Mouse (Mus musculus) midbrain, embryonic 13.5 days (tissue): ENCODE data around the gene Cpn2. TPM values are rescaled to one million over a fixed set of nuclear protein-coding genes. Genes with fewer than 3 reads are reported as not detected.

Experiments
- ATAC-seq: fragments of 200-750 bp; cut with Nextera tagmentation; 2 replicates; pipeline ENCODE4 v1.8.0; 2017; ENCODE audit warnings: mild to moderate bottlenecking, moderate TSS enrichment, moderate library complexity
- H3K27ac ChIP-seq: fragments of 300-500 bp; sonication (generic); 2 replicates; pipeline ENCODE4 v1.5.1; 2015; ENCODE audit warnings: inconsistent platforms, mild to moderate bottlenecking, moderate library complexity
- H3K27me3 ChIP-seq: fragments of 300-500 bp; sonication (generic); 2 replicates; pipeline ENCODE4 v1.6.1; 2015; ENCODE audit warnings: mild to moderate bottlenecking, inconsistent platforms
- H3K36me3 ChIP-seq: fragments of 300-500 bp; sonication (generic); 2 replicates; pipeline ENCODE4 v1.6.1; 2015; ENCODE audit warnings: mild to moderate bottlenecking, inconsistent platforms
- H3K4me1 ChIP-seq: fragments of 300-500 bp; sonication (generic); replicated peaks from 2 replicates; pipeline ENCODE4 v1.6.1; 2015; ENCODE audit warnings: inconsistent platforms
- H3K4me2 ChIP-seq: fragments of 300-500 bp; sonication (generic); replicated peaks from 2 replicates; pipeline ENCODE4 v1.6.1; 2015; ENCODE audit warnings: moderate library complexity, mild to moderate bottlenecking, inconsistent platforms
- H3K4me3 ChIP-seq: fragments of 300-500 bp; sonication (generic); replicated peaks from 2 replicates; pipeline ENCODE4 v1.5.1; 2015; ENCODE audit warnings: mild to moderate bottlenecking, inconsistent platforms
- H3K9ac ChIP-seq: fragments of 300-500 bp; sonication (generic); replicated peaks from 2 replicates; pipeline ENCODE4 v1.6.1; 2015; ENCODE audit warnings: mild to moderate bottlenecking, inconsistent platforms
- H3K9me3 ChIP-seq: fragments of 300-500 bp; sonication (generic); 2 replicates; pipeline ENCODE4 v1.6.1; 2016; ENCODE audit warnings: mild to moderate bottlenecking, inconsistent platforms
- WGBS: fragments of 180-500 bp; shearing (Covaris S2); methylation state at CpG from one replicate; pipeline ENCODE4 v1.1.7; 2015; 5-methylcytosine and 5-hydroxymethylcytosine counted together
- polyA plus RNA-seq: library from polyadenylated mRNA; unstranded; fragments of >200 nt; fragmentation: Nextera tagmentation; extraction: Ambion mirVana; gene quantifications from 2 replicates; pipeline ENCODE4 v1.2.1, GENCODE M21; 2015

The Cpn2 gene
- polyA plus RNA-seq, 1 experiment from 2014 or later = not detected

DNA sequence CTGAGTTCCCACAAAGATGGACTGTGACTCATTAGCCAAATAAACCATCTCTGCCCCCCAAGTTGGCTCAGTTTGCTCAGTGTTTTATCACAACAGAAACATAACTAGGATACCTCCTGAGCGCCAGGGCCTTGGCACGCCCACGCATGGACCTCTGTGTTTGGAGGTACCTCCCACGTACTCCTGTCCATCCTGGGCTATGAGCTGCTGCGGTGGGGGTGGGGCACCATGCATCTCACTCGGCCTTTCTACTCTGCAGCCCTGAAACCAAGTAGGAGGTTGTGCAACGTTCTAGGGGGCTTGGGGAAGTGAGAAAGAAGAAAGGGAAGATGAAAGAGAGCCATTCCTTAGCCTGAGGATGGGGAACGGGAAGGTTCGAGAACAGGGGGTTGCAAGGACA, 9.6 kb downstream of the Cpn2 start:
- H3K4me2 ChIP-seq = no peak overlapping the region
- ATAC-seq = no peak
- H3K9ac ChIP-seq = no peak overlapping the region
- H3K9me3 ChIP-seq = no peaks in the 10 kb centered on the region
- 80% methylated on average over 9 of the region's 9 CpGs for WGBS
- H3K27me3 ChIP-seq = peaks cover 10% of the 10 kb centered on the region; the same call in 1 of the 2 replicates
- no peak overlapping the region for H3K27ac ChIP-seq
- no peaks in the 10 kb centered on the region for H3K36me3 ChIP-seq
- no peak overlapping the region for H3K4me3 ChIP-seq
- no peaks in the 10 kb centered on the region for H3K4me1 ChIP-seq

DNA sequence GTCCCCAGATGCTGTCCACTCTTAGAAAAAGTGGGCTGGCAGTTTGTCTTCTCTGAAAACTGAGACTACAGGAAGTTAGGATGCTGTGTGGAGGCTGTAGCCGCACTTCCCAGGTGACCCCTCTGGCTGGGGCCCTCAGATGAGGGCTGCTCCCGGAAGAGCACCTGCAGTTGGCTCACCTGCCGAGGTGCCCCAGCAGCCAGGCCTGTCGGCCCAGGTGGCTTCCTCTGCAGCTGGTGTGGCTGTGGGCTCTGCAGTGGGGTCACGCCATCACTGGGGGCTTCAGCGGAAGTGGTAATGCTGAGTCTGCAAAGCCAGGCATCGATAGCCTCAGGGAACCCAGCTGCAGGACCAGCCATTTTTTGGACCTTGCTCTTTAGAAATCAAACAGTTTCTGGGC, 12.2 kb downstream of the Cpn2 start:
- no peaks in the 10 kb centered on the region for H3K9me3 ChIP-seq
- peaks cover 6% of the 10 kb centered on the region; the same call in 1 of the 2 replicates for H3K4me1 ChIP-seq
- ATAC-seq = no peak
- peaks cover 26% of the 10 kb centered on the region for H3K27me3 ChIP-seq
- no peak overlapping the region for H3K27ac ChIP-seq
- 75% methylated on average over 7 of the region's 7 CpGs for WGBS
- no peak overlapping the region for H3K9ac ChIP-seq
- H3K4me2 ChIP-seq = no peak overlapping the region
- H3K4me3 ChIP-seq = no peak overlapping the region
- H3K36me3 ChIP-seq = no peaks in the 10 kb centered on the region

DNA sequence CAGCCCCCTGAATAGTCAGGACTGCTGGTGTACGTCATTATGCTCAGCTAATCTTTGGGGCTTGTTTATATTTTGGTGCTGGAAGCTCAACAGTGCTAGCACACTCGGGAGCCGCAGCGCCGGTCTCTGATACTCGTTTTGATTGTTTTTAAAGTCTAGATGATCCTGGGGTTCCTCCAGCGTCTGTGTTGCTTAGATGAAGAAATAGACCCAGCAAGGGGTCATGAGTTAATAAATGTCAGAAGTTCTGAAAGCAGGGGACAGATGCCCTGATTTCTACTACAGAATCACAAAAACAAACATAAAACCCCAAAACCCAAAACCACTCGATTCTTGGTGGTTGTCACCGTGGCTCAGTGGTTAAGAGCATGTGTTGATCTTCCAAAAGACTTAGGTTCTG, 13.4 kb downstream of the Cpn2 start:
- Histone ChIP-seq H3K36me3 (no peaks in the 10 kb centered on the region), H3K4me3 (no peak overlapping the region), H3K4me2 (no peak overlapping the region), H3K4me1 (peaks cover 6% of the 10 kb centered on the region; the same call in 1 of the 2 replicates), H3K9me3 (no peaks in the 10 kb centered on the region), H3K27ac (no peak overlapping the region), H3K27me3 (peaks cover 36% of the 10 kb centered on the region), H3K9ac (no peak overlapping the region)
- no peak for ATAC-seq
- WGBS = 86% methylated on average over 9 of the region's 9 CpGs

DNA sequence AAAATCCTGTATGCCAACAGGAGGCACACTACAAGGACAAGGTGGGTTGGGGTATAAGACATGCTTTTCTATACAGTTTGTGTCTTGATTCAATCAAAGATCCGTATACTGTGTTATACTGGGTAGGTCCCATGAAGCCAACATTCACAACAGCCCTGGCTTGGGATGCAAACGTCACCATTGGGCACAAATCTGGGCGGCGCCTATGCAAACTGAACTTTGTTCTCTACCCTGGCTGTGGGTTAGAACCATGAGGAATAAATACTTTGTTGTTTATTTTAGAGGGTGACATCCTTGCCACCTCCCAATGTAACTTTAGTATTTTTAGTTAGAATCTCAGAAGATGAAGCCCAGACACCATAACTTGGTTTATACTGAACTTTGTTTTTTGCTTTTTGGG, 13.9 kb downstream of the Cpn2 start:
- Histone ChIP-seq H3K27ac (no peak overlapping the region), H3K9ac (no peak overlapping the region), H3K27me3 (peaks cover 36% of the 10 kb centered on the region), H3K36me3 (no peaks in the 10 kb centered on the region), H3K4me1 (peaks cover 6% of the 10 kb centered on the region; the same call in 1 of the 2 replicates), H3K9me3 (no peaks in the 10 kb centered on the region), H3K4me3 (no peak overlapping the region), H3K4me2 (no peak overlapping the region)
- ATAC-seq = no peak
- 84% methylated on average over 4 of the region's 4 CpGs for WGBS

DNA sequence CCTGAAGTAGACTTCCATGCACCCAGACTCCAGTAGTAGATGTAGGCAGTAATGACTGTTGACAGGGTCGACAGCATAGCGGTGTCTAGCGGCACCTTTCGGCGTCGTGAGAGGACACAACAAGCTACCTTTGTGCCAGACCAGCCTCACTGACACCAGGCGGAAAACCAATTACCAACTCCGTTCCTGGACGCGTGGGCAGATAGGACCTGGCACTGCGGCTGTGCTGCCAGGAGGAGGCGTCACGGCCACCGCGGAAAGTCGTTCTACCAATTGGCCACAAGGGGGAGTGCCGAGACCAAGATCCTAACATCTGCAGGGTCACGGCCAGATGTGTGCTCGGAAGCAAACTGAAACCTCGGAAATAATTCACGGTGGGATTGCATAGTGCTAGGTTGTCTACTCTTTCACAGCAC, 15.3 kb downstream of the Cpn2 start:
- Histone ChIP-seq H3K36me3 (no peaks in the 10 kb centered on the region), H3K4me3 (no peak overlapping the region)
- 2% methylated on average over 21 of the region's 21 CpGs for WGBS

DNA sequence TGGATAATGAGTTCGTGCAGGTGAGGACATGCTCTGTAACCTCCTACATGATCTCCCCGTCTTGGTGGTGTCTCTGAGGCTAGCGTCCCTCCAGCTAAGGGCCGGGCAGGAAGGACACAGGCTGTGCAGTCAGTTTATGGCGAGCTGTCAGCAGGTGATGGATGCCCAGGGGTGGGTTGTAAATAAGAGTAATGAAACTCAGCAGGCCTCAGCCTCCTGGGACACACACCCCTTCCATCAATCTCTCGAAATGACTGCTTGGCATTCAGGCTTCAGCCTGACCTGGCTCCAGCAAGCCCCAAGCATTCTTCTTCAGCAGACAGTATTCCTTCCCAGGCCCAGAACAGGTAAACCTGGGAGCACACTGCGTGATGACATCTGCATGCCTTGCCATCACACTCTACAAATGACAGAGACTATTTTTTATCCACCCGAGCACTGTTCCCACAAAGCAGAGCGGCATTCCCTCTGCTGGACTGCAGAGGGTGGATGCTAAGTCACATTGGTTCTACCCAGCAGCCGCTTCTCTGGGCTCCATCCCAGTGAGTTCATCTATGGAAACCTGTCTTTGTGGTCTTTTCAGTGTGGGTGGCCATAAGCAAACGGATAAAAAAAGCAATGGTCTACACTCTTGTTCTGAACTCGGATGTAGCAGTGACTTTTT, 23.1 kb downstream of the Cpn2 start:
- WGBS = 86% methylated on average over 12 of the region's 12 CpGs
- no peak overlapping the region for H3K4me2 ChIP-seq
- no peaks in the 10 kb centered on the region for H3K9me3 ChIP-seq
- no peak overlapping the region for H3K9ac ChIP-seq
- H3K36me3 ChIP-seq = no peaks in the 10 kb centered on the region
- H3K4me3 ChIP-seq = no peak overlapping the region
- peaks cover 21% of the 10 kb centered on the region for H3K27me3 ChIP-seq
- no peak for ATAC-seq
- no peak overlapping the region for H3K27ac ChIP-seq
- no peaks in the 10 kb centered on the region for H3K4me1 ChIP-seq

More for the DNA sequence above, 15.3 kb downstream of the Cpn2 start:
- Histone ChIP-seq H3K9me3 (no peaks in the 10 kb centered on the region), H3K4me1 (peaks cover 6% of the 10 kb centered on the region; the same call in 1 of the 2 replicates), H3K9ac (no peak overlapping the region), H3K27me3 (peaks cover 32% of the 10 kb centered on the region), H3K4me2 (peak overlapping the region; percentile 40), H3K27ac (no peak overlapping the region)
- peak; percentile 75 for ATAC-seq

DNA sequence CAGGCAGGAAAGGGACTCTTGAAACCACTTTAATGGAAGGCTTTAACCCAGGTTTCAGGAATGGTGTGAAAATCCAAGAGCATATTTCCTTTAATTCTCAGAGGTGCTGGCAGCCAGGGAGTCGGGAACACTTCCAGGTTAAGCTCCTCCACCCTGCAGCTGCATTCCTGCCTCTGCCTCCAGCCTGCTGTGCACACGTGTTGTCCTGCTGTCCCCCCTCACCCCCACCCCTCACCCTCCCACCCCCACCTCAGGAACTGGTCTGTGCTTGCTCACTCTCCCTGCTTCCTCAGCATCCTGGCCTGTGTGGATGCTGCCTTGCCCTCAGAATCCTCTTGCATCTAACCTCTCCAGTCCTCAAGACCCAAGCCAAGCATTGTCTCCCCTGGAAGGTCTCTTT, 25.7 kb downstream of the Cpn2 start:
- 46% methylated on average over 2 of the region's 2 CpGs for WGBS
- Histone ChIP-seq H3K27ac (no peak overlapping the region), H3K4me1 (peaks cover 6% of the 10 kb centered on the region), H3K4me2 (no peak overlapping the region), H3K4me3 (no peak overlapping the region), H3K27me3 (peaks cover 45% of the 10 kb centered on the region), H3K9ac (no peak overlapping the region), H3K36me3 (no peaks in the 10 kb centered on the region), H3K9me3 (no peaks in the 10 kb centered on the region)
- no peak for ATAC-seq

DNA sequence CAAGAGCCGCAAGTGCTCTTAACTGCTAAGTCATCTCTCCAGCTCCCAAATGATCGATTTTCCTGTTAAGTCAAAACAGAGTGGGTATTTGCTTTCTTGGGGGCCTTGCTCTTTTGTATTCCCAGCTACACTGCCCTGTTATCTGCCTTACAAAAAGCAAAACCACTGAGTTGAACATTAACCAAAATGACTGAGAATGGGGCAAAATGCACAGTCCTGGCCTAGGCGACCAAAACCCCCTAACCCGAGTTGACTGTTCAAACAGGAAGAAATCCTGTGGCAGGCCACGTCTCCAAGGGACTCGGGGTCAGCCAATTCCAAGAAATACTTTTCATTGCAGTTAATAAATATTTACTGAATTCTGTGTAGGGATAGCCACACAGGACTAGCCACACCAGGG, 28.5 kb downstream of the Cpn2 start:
- H3K9me3 ChIP-seq = no peaks in the 10 kb centered on the region
- H3K9ac ChIP-seq = no peak overlapping the region
- 80% methylated on average over 6 of the region's 6 CpGs for WGBS
- no peak overlapping the region for H3K4me2 ChIP-seq
- H3K4me1 ChIP-seq = peaks cover 19% of the 10 kb centered on the region
- H3K27ac ChIP-seq = no peak overlapping the region
- no peak for ATAC-seq
- H3K4me3 ChIP-seq = no peak overlapping the region
- no peaks in the 10 kb centered on the region for H3K36me3 ChIP-seq
- peaks cover 66% of the 10 kb centered on the region for H3K27me3 ChIP-seq

DNA sequence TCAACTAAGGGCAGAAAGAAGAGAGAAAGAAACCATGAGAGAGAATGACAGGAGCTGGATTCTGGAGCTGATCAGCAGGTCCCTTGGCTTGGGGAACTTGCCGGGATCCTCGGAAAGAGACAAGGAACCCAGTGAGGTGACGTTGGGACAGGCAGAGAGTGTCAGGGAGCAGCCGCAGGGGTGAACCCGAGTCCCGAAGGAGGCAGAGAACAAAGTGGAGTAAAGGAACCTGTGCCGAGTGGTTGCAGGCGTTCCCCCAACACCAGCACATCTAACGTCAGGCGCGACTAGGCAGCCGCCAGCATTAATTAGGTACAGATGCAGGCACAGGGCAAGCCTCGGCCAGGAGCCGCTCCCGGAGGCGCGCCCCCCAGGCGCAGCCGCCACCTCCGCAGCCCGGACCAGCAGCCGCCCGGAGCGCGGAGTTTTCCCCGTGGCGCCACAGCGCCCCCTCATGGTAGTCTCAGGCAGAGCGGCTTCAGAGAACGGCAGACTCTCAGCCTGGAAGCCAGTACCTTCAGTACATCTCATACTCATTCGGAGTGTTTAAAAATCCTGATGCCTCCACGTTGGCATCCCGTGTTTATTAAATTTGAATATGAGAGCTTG, 31.1 kb downstream of the Cpn2 start:
- no peak overlapping the region for H3K27ac ChIP-seq
- H3K36me3 ChIP-seq = no peaks in the 10 kb centered on the region
- peaks cover 86% of the 10 kb centered on the region for H3K27me3 ChIP-seq
- H3K4me2 ChIP-seq = peak overlapping the region; percentile 57
- peaks cover 19% of the 10 kb centered on the region for H3K4me1 ChIP-seq
- WGBS = 1% methylated on average over 33 of the region's 33 CpGs
- H3K9ac ChIP-seq = peak overlapping the region; percentile 47
- ATAC-seq = peak; percentile 81
- peak overlapping the region; percentile 33 for H3K4me3 ChIP-seq
- H3K9me3 ChIP-seq = no peaks in the 10 kb centered on the region

DNA sequence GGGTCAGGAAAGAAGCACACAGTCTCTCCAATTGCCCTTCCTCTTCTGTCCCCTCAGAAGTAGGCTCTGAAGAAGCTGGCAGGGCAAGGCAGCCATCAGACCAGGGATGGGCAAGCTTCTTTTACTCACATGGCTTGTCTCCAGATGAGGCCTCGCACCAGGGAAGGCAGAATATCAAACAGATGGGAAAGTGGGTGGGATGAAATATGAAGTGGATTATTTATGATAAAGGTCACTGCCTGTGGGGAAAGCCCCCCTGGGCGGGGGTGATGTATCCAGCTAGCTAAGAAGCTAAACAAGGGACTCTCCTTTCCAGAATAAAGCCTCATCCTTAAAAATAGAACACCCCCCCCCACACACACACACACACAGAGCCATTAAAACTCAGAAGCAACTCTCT, 31.7 kb downstream of the Cpn2 start:
- peaks cover 19% of the 10 kb centered on the region for H3K4me1 ChIP-seq
- H3K27ac ChIP-seq = no peak overlapping the region
- no peaks in the 10 kb centered on the region for H3K36me3 ChIP-seq
- H3K27me3 ChIP-seq = peaks cover 88% of the 10 kb centered on the region
- H3K4me2 ChIP-seq = no peak overlapping the region; the same call in 1 of the 2 replicates
- ATAC-seq = no peak
- H3K4me3 ChIP-seq = no peak overlapping the region
- WGBS = 57% methylated on average over 2 of the region's 2 CpGs
- H3K9me3 ChIP-seq = no peaks in the 10 kb centered on the region
- H3K9ac ChIP-seq = no peak overlapping the region

DNA sequence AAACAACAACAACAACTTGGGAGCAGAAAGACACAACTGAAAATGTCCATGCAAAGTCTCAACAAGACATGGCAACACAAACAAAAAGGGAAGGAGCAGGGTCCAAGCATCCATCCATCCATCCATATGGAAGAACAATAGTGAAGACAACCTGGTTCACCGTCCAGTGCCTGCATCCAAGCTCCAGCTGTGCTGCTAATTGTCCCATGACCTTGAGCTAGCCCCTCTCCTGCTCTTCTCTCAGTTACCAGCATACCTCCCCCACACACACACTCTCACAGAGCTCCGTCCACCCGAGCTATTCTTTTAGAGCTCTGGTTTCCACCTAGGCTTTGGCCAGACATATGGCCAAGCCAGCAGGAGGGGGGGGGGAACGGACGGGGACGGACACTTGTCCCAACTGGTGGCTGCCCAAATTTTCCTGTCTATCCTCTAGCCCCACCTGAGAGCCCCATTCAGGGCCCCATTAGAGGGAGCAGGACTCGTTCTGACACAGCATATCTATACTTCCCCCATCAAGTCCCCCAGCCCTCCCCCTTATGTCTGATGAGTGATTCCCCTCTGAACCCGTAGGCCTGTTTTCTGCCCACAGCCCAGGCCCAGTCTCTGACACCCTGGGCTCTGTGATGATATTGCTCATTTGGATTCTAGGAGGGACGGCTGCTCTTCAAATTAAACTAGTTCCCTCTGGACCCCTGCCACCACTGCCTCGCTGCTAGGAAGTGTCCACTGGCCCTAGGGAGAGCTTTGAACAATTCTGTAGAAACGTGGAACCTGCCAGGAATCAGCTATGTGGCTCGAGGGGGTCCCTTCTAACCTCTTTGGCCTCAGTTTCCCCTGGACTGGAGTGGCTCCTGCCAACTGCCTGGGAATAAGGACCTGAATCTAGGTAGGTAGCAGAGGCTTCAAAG, 32.4 kb downstream of the Cpn2 start:
- Histone ChIP-seq H3K4me1 (peaks cover 19% of the 10 kb centered on the region), H3K4me3 (no peak overlapping the region), H3K36me3 (no peaks in the 10 kb centered on the region), H3K9me3 (no peaks in the 10 kb centered on the region), H3K9ac (no peak overlapping the region), H3K27me3 (peaks cover 89% of the 10 kb centered on the region), H3K27ac (no peak overlapping the region), H3K4me2 (no peak overlapping the region)
- 53% methylated on average over 12 of the region's 12 CpGs for WGBS
- ATAC-seq = peak; percentile 53; the same call in 1 of the 2 replicates

DNA sequence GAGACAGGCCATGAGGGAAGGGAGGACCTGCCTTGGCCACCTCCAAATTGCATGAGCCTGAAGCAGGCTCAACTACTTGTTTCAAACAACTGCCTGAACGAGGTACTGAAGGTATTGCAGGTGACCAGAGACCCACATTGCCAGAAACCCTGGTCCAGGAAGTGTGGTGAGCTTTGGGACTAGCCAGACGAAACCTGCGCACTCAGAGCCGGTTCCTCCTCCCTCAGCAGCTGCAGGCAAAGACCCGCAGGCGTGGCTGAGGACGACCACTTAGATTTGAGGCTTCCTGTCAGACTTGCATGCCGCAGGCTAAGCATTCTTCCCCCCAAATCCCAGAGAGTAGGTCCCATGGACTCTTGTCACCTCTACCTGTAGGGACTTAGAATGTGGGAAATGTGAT, 33.2 kb downstream of the Cpn2 start:
- H3K9ac ChIP-seq = no peak overlapping the region
- ATAC-seq = no peak
- WGBS = 53% methylated on average over 8 of the region's 8 CpGs
- H3K4me1 ChIP-seq = peaks cover 19% of the 10 kb centered on the region
- H3K27me3 ChIP-seq = peaks cover 91% of the 10 kb centered on the region
- H3K4me3 ChIP-seq = no peak overlapping the region
- H3K27ac ChIP-seq = no peak overlapping the region
- no peaks in the 10 kb centered on the region for H3K36me3 ChIP-seq
- no peaks in the 10 kb centered on the region for H3K9me3 ChIP-seq
- no peak overlapping the region for H3K4me2 ChIP-seq
